Mouse (Mus musculus) lung, adult 2 months (tissue): ENCODE measurements around the gene Trip12.

Source experiments
- CTCF ChIP-seq: fragments of 200-500 bp; IDR thresholded peaks from 2 replicates; pipeline ENCODE4 v1.5.1; 2011; ENCODE audit warnings: mild to moderate bottlenecking, low read length, control low read depth; ENCODE audit not compliant: insufficient read depth
- POLR2A ChIP-seq: fragments of 200-500 bp; IDR thresholded peaks from 2 replicates; pipeline ENCODE4 v1.6.1; 2011; ENCODE audit warnings: low read depth, mild to moderate bottlenecking, control low read depth, low read length, borderline replicate concordance; ENCODE audit errors: extremely low read depth

DNA sequence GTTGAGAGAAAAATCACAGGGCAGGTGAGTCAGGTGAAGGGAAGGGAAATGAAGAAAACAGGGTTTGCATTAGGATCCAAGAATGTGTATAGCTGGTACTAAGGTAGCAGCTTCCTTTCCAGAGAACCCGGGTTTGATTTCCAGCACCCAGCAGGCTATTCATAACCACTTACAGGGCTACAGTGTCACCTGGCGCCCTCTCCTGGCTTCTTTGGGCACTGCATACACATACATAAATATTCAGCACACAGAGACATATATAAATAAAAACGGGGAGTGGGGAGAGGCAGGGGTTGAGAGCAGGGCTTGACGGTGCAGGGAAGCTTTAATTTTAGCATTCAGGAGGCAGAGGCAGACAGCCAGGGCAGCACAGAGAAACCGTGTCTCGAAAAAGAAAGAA lies 45.6 kb upstream of the Trip12 start:
- TF ChIP-seq POLR2A (no peak), CTCF (peak; percentile 27)
